In the genomic region with DNA sequence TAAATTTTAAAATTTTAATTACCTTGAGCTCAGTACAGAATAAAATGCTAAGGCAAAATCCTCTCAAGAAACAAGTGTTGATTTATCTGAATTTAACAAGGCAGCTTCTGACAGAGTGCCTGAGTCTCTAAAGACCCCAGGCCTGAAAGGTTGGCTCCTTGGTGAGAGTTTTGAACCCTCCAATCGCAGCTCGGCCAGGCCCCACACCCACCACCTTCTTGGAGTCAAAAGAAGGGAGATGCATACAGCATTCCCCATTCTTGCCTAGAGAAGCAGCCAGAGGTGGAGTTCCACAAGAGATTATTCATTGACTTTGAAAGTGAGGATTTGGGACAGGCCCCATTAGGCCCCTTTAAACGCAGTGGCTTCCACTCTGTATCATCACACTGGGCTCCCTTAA, we compare ENCODE assay signal across 17 mouse cellular contexts.
DNase-seq lines count a peak whose midpoint lies in the region; ATAC-seq and TF ChIP-seq lines count a peak whose summit lies in the region.
"Had no signal": no experiment of that assay in that cellular context is flagged by ENCODE, and none has a peak within 500 bp of the region (broad histone marks: within the 10 kb centered on the region; RNA-seq: fewer than 3 reads in every experiment).

No protein-coding gene starts in this region.

- H3K27me3 ChIP-seq in forebrain, embryonic 15.5 days: no peaks in the 10 kb centered on the region
- H3K27me3 ChIP-seq in forebrain, postnatal 0 days (ENCODE audit: insufficient read depth, low read length): no peaks in the 10 kb centered on the region
- H3K27me3 ChIP-seq: embryonic facial prominence, embryonic 12.5 days had no signal

- intact Hi-C loops in heart, postnatal 14 days (cut with DNase I): loop anchor here (5.0 kb wide), 1 partner anchor 1180 kb away; no protein-coding TSS in a partner anchor
- intact Hi-C loops in gastrocnemius, adult 2 months (cut with DNase I): no loop called here

- H3K9ac ChIP-seq in forebrain, embryonic 15.5 days (replicated peaks): no peak overlapping the region
- H3K9ac ChIP-seq in forebrain, postnatal 0 days: no peak overlapping the region
- H3K9ac ChIP-seq: embryonic facial prominence, embryonic 12.5 days had no signal

- H3K27ac ChIP-seq in forebrain, embryonic 15.5 days (replicated peaks): no peak overlapping the region
- no peak overlapping the region for H3K27ac ChIP-seq in forebrain, postnatal 0 days (ENCODE audit: low read depth, low read length)
- no peak overlapping the region for H3K27ac ChIP-seq in gastrocnemius, adult 2 months
- H3K27ac ChIP-seq: embryonic facial prominence, embryonic 10.5 days; embryonic facial prominence, embryonic 12.5 days had no signal

- no peaks in the 10 kb centered on the region for H3K36me3 ChIP-seq in forebrain, embryonic 15.5 days
- no peaks in the 10 kb centered on the region for H3K36me3 ChIP-seq in forebrain, postnatal 0 days (ENCODE audit: insufficient read depth)
- H3K36me3 ChIP-seq: embryonic facial prominence, embryonic 10.5 days; embryonic facial prominence, embryonic 12.5 days had no signal

- no peak overlapping the region for H3K4me3 ChIP-seq in forebrain, embryonic 15.5 days
- H3K4me3 ChIP-seq in forebrain, postnatal 0 days (ENCODE audit: low read depth, low read length): no peak overlapping the region
- no peak overlapping the region for H3K4me3 ChIP-seq in gastrocnemius, adult 2 months
- H3K4me3 ChIP-seq: embryonic facial prominence, embryonic 10.5 days; embryonic facial prominence, embryonic 12.5 days had no signal

- H3K9me3 ChIP-seq in forebrain, embryonic 15.5 days: no peaks in the 10 kb centered on the region
- no peaks in the 10 kb centered on the region for H3K9me3 ChIP-seq in forebrain, postnatal 0 days (ENCODE audit: low read length)
- H3K9me3 ChIP-seq: embryonic facial prominence, embryonic 10.5 days; embryonic facial prominence, embryonic 12.5 days had no signal

- TF ChIP-seq CTCF in forebrain, postnatal 0 days (IDR thresholded peaks at IDR 0.05; ENCODE audit: low read depth): no peak
- TF ChIP-seq CTCF in gastrocnemius, adult 2 months (IDR thresholded peaks at IDR 0.05): no peak

- ATAC-seq in forebrain, embryonic 15.5 days (replicated peaks): 0 out of 2 replicates have a peak, but pooled peaks have one; percentile 21
- ATAC-seq in forebrain, postnatal 0 days: no peak
- ATAC-seq: activated CD4-positive, CD25-positive, alpha-beta regulatory T cell, adult 4 months; forebrain, embryonic 14.5 days had no signal

- H3K4me2 ChIP-seq in forebrain, embryonic 15.5 days (replicated peaks): no peak overlapping the region
- H3K4me2 ChIP-seq in forebrain, postnatal 0 days (ENCODE audit: low read depth): no peak overlapping the region
- H3K4me2 ChIP-seq: embryonic facial prominence, embryonic 12.5 days had no signal

- no peak for DNase-seq in forebrain, postnatal 0 days
- DNase-seq in heart, adult 11 months: peak; percentile 83
- DNase-seq in heart, postnatal 14 days: no peak
- DNase-seq in ZHBTc4 (ENCODE audit: low read depth, low spot score): peak; percentile 2
- DNase-seq in gastrocnemius, adult 2 months: no peak
- DNase-seq: adrenal gland, adult 8-10 months; adrenal gland, postnatal 14 days; adrenal gland, postnatal 36 days; cerebellum, adult 11-12 months; cerebellum, adult 2 months; cerebellum, adult 9-10 months; cerebellum, postnatal 25 days had no signal

- peaks cover 5% of the 10 kb centered on the region; the same call in 1 of the 2 replicates for H3K4me1 ChIP-seq in forebrain, embryonic 15.5 days
- no peaks in the 10 kb centered on the region for H3K4me1 ChIP-seq in forebrain, postnatal 0 days (ENCODE audit: insufficient read depth)
- H3K4me1 ChIP-seq: embryonic facial prominence, embryonic 10.5 days; embryonic facial prominence, embryonic 12.5 days had no signal

- 5% methylated on average over 3 of the region's 3 CpGs for WGBS in forebrain, embryonic 15.5 days
- WGBS in forebrain, postnatal 0 days: 9% methylated on average over 3 of the region's 3 CpGs

Comparison
In these comparisons a context has a peak if more than half of its experiments do, and no peak if none do; other contexts are left out.
1. DNase-seq: peak in heart, adult 11 months (single experiment) and ZHBTc4 (single experiment); none in forebrain, postnatal 0 days (single experiment), heart, postnatal 14 days (0 of 2) and gastrocnemius, adult 2 months (single experiment).